Mouse (Mus musculus): ENCODE results near the gene Hapln1.

- TF ChIP-seq HCFC1 (IDR thresholded peaks at IDR 0.05; ENCODE audit: borderline replicate concordance, insufficient read depth, low read length) (no peak), MAFK (IDR thresholded peaks at IDR 0.05; ENCODE audit: insufficient read depth, low read depth, low read length) (no peak), ZNF384 (IDR thresholded peaks at IDR 0.05; ENCODE audit: low read depth, low read length) (no peak), CHD2 (IDR thresholded peaks at IDR 0.05; ENCODE audit: low read depth, low read length) (no peak)
Observed at GRCm38 (mm10) chr13:89619064-89619463, 79.5 kb downstream of the Hapln1 start.

Measured in ES-E14 (cell line).